Mouse (Mus musculus): ENCODE results near the gene Speer4e.
"Not testable (repeated sequence)": the region's sequence is repeated elsewhere in the genome, so short reads cannot be mapped to it uniquely, and the experiment has no call there.

DNA sequence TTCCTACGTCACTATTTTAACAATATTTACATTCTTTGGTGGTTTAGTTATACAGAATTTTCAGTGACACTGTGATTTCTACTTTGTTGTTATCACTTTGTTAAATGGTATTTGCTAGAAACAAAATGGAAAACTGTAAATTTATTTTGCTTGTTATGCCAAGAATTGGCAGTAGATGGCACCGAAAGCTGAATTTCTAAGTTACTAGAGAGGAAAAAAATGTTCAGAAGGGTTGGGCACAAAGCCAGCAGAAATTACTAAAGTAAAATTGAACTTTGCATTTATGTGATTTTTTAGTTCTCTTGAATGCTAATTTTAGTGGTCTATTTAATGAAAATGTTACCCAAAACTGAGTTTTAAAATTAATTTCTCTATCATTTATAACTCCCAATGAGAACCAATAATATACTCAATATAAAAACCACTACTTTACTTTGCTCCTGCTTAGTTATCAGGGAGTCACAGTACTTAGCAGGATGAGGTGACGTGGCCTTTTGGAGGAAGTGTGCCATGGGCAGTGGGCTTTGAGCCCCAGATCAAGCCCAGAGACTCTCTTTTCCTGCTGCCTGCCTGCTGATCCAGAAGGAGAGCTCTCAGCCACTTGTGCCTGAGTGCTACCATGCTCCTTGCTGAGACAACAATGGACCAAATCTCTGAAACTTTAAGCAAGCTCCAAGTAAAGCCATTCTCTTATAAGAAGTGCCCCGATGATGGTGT, 9.4 kb upstream of the Speer4e start:
- TF ChIP-seq GATA1 (IDR thresholded peaks at IDR 0.05; ENCODE audit: borderline replicate concordance, low read length); FLI1 (IDR thresholded peaks at IDR 0.05; ENCODE audit: low read length): not testable (repeated sequence)

Measured in megakaryocyte, embryonic 14.5 days (primary cell).